In the genomic region with DNA sequence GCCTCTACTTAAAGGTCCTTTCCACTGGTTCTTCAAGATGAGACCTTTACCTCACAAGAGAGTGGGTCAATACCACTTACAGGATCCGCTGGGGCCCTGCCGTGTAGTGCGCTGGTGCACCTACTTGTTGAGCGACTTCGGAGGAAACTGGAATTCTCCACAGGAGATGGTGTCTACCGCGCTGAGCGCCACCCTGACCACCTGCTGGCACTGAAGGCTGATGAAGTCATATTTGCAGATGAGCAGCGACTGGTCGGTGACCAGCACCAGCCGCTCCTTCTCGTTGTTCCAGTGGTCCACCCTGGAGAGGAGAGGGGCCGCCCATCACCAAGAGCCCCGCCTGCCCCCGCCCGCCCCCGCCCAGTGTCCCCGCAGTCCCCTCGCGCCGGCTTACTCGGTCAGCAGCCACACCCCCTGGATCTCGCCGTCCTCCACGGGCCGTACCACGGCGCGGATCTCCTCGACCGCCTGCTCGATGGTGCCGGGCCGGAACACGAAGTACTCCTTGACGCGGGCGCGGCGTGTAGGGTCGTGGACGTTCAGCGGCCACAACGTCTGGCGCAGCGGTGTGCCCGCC, we compare ENCODE assay signal across 8 mouse cellular contexts. TPM values are rescaled to one million over a fixed set of nuclear protein-coding genes. Genes with fewer than 3 reads are reported as not detected.
DNase-seq lines count a peak whose midpoint lies in the region; ATAC-seq and TF ChIP-seq lines count a peak whose summit lies in the region.

No protein-coding gene starts in this region.

- no peaks in the 10 kb centered on the region for H3K79me3 ChIP-seq in C2C12 (ENCODE audit: low read depth)

- peak overlapping the region; percentile 52 for H3K27ac ChIP-seq in hindbrain, embryonic 12.5 days
- peak overlapping the region; percentile 99 for H3K27ac ChIP-seq in liver, embryonic 12.5 days
- H3K27ac ChIP-seq in olfactory bulb, adult 2 months (ENCODE audit: insufficient read depth, low read depth, low read length): peak overlapping the region; percentile 61; the same call in 1 of the 2 replicates

- 2% methylated on average over 28 of the region's 47 CpGs for WGBS in hindbrain, embryonic 12.5 days
- 2% methylated on average over 35 of the region's 47 CpGs for WGBS in liver, embryonic 12.5 days (ENCODE audit: insufficient replicate concordance)
- WGBS in olfactory bulb, adult 2 months: 2% methylated on average over 47 of the region's 47 CpGs

- no peak for TF ChIP-seq CTCF in C2C12 (IDR thresholded peaks at IDR 0.05; ENCODE audit: control insufficient read depth, insufficient read depth, insufficient read length)
- no peak for TF ChIP-seq CTCF in olfactory bulb, adult 2 months (IDR thresholded peaks at IDR 0.05; ENCODE audit: insufficient read depth, low read depth, low read length)

- no peak for DNase-seq in frontal cortex, adult 2 months (ENCODE audit: extremely low spot score in 1 of 2, low spot score in 1 of 2)
- peak; percentile 70 for DNase-seq in cerebellum, adult 9-10 months
- no peak for DNase-seq in urinary bladder, adult 2 months (ENCODE audit: low spot score)

- peak overlapping the region; percentile 84 for H3K4me2 ChIP-seq in hindbrain, embryonic 12.5 days (replicated peaks)
- H3K4me2 ChIP-seq in liver, embryonic 12.5 days: peak overlapping the region; percentile 87

- no peaks in the 10 kb centered on the region for H3K27me3 ChIP-seq in C2C12 (ENCODE audit: control insufficient read depth, insufficient read depth, insufficient read length)
- H3K27me3 ChIP-seq in hindbrain, embryonic 12.5 days: no peaks in the 10 kb centered on the region
- no peaks in the 10 kb centered on the region for H3K27me3 ChIP-seq in liver, embryonic 12.5 days (replicated peaks)

- H3K36me3 ChIP-seq in C2C12 (ENCODE audit: control insufficient read depth, insufficient read depth): peaks cover 21% of the 10 kb centered on the region
- peaks cover 38% of the 10 kb centered on the region for H3K36me3 ChIP-seq in hindbrain, embryonic 12.5 days
- H3K36me3 ChIP-seq in liver, embryonic 12.5 days: peaks cover 40% of the 10 kb centered on the region

- no peaks in the 10 kb centered on the region for H3K9me3 ChIP-seq in hindbrain, embryonic 12.5 days (replicated peaks)
- no peaks in the 10 kb centered on the region for H3K9me3 ChIP-seq in liver, embryonic 12.5 days (replicated peaks)

- peak overlapping the region; percentile 70 for H3ac ChIP-seq in C2C12 (ENCODE audit: control insufficient read depth, insufficient read length, low read depth)

- no peak for TF ChIP-seq POLR2A in olfactory bulb, adult 2 months (IDR thresholded peaks at IDR 0.05; ENCODE audit: insufficient read depth, low read depth, low read length)

- peak overlapping the region; percentile 63 for H3K4me3 ChIP-seq in C2C12 (ENCODE audit: insufficient read depth, poor library complexity, severe bottlenecking)
- H3K4me3 ChIP-seq in hindbrain, embryonic 12.5 days: peak overlapping the region; percentile 93
- peak overlapping the region; percentile 95 for H3K4me3 ChIP-seq in liver, embryonic 12.5 days
- peak overlapping the region; percentile 89 for H3K4me3 ChIP-seq in olfactory bulb, adult 2 months (ENCODE audit: insufficient read depth, low read depth, low read length)

- H3K4me1 ChIP-seq in hindbrain, embryonic 12.5 days: peaks cover 26% of the 10 kb centered on the region
- peaks cover 54% of the 10 kb centered on the region for H3K4me1 ChIP-seq in liver, embryonic 12.5 days
- H3K4me1 ChIP-seq in olfactory bulb, adult 2 months (ENCODE audit: control insufficient read depth, insufficient read depth, low read length): peaks cover 13% of the 10 kb centered on the region

- 0 out of 2 replicates have a peak, but pooled peaks have one; percentile 6 for ATAC-seq in frontal cortex, adult (ENCODE audit: low TSS enrichment)
- peak; percentile 59 for ATAC-seq in hindbrain, embryonic 12.5 days (ENCODE audit: low FRiP score)
- peak; percentile 42 for ATAC-seq in liver, embryonic 12.5 days

- H3K79me2 ChIP-seq in C2C12 (ENCODE audit: control insufficient read depth, insufficient read depth): no peaks in the 10 kb centered on the region

- peak overlapping the region; percentile 91 for H3K9ac ChIP-seq in hindbrain, embryonic 12.5 days
- peak overlapping the region; percentile 95 for H3K9ac ChIP-seq in liver, embryonic 12.5 days

TF ChIP-seq in C2C12, 6 proteins besides CTCF, POLR2A, EP300 and RAD21:
- no peak for TF ChIP-seq USF1 (IDR thresholded peaks at IDR 0.05; ENCODE audit: low read depth)
- TF ChIP-seq MYOD1 (IDR thresholded peaks at IDR 0.05; ENCODE audit: control insufficient read depth, insufficient read length, low read depth): no peak
- TF ChIP-seq MYOG (IDR thresholded peaks at IDR 0.05; ENCODE audit: control insufficient read depth, extremely low read depth, insufficient read length): no peak
- no peak for TF ChIP-seq FOSL1 (IDR thresholded peaks at IDR 0.05; ENCODE audit: insufficient read depth, low read length, poor library complexity, severe bottlenecking)
- TF ChIP-seq CEBPB (IDR thresholded peaks at IDR 0.05; ENCODE audit: low read depth): no peak
- no peak for TF ChIP-seq MAX (IDR thresholded peaks at IDR 0.05)

RNA-seq across cellular contexts. Expression of a gene that starts 0.4 kb away (rescaled TPM):
- polyA plus RNA-seq in frontal cortex, adult 2 months (2012; rRNA removed): 200 and 202 TPM in 2 replicates
- polyA plus RNA-seq in C2C12 (2012; fragmentation: generic; extraction: Trizol): 57.3 TPM
- 154 and 159 TPM in 2 replicates for polyA plus RNA-seq in hindbrain, embryonic 12.5 days (2016; fragmentation: Nextera tagmentation; extraction: Ambion mirVana)
- polyA plus RNA-seq in liver, embryonic 12.5 days (2016; fragmentation: Nextera tagmentation; extraction: Ambion mirVana): 162 and 167 TPM in 2 replicates
- polyA plus RNA-seq in olfactory bulb, adult 2 months (2012; ENCODE audit: insufficient read depth, insufficient read length, low replicate concordance, missing spikeins): not detected in 2 replicates
- 164 and 166 TPM in 2 replicates for polyA plus RNA-seq in urinary bladder, adult 2 months (2012; rRNA removed)

RNA-seq across cellular contexts. Expression of a gene that starts 10.5 kb away (rescaled TPM):
- polyA plus RNA-seq in frontal cortex, adult 2 months (2012; rRNA removed): 3.0 and 5.4 TPM in 2 replicates
- polyA plus RNA-seq in C2C12 (2012; fragmentation: generic; extraction: Trizol): 0.08 TPM
- polyA plus RNA-seq in hindbrain, embryonic 12.5 days (2016; fragmentation: Nextera tagmentation; extraction: Ambion mirVana): 38.6 and 43.7 TPM in 2 replicates
- 3.8 and 4.3 TPM in 2 replicates for polyA plus RNA-seq in liver, embryonic 12.5 days (2016; fragmentation: Nextera tagmentation; extraction: Ambion mirVana)
- polyA plus RNA-seq in olfactory bulb, adult 2 months (2012; ENCODE audit: insufficient read depth, insufficient read length, low replicate concordance, missing spikeins): not detected in 2 replicates
- polyA plus RNA-seq in urinary bladder, adult 2 months (2012; rRNA removed): 7.6 and 11.1 TPM in 2 replicates

RNA-seq across cellular contexts. Expression of a gene that starts 17.9 kb away (rescaled TPM):
- polyA plus RNA-seq in frontal cortex, adult 2 months (2012; rRNA removed): 30.6 and 31.7 TPM in 2 replicates
- polyA plus RNA-seq in C2C12 (2012; fragmentation: generic; extraction: Trizol): 21.7 TPM
- polyA plus RNA-seq in hindbrain, embryonic 12.5 days (2016; fragmentation: Nextera tagmentation; extraction: Ambion mirVana): 41.9 and 42.9 TPM in 2 replicates
- polyA plus RNA-seq in liver, embryonic 12.5 days (2016; fragmentation: Nextera tagmentation; extraction: Ambion mirVana): 29.5 and 31.4 TPM in 2 replicates
- polyA plus RNA-seq in olfactory bulb, adult 2 months (2012; ENCODE audit: insufficient read depth, insufficient read length, low replicate concordance, missing spikeins): not detected in 2 replicates
- 12.1 and 13.2 TPM in 2 replicates for polyA plus RNA-seq in urinary bladder, adult 2 months (2012; rRNA removed)

RNA-seq across cellular contexts. Expression of a gene that starts 20.0 kb away (rescaled TPM):
- polyA plus RNA-seq in frontal cortex, adult 2 months (2012; rRNA removed): 0.84 and 1.3 TPM in 2 replicates
- polyA plus RNA-seq in C2C12 (2012; fragmentation: generic; extraction: Trizol): 0.01 TPM
- 1.7 and 2.4 TPM in 2 replicates for polyA plus RNA-seq in hindbrain, embryonic 12.5 days (2016; fragmentation: Nextera tagmentation; extraction: Ambion mirVana)
- polyA plus RNA-seq in liver, embryonic 12.5 days (2016; fragmentation: Nextera tagmentation; extraction: Ambion mirVana): 0.04 and 0.17 TPM in 2 replicates
- polyA plus RNA-seq in olfactory bulb, adult 2 months (2012; ENCODE audit: insufficient read depth, insufficient read length, low replicate concordance, missing spikeins): not detected in 2 replicates
- polyA plus RNA-seq in urinary bladder, adult 2 months (2012; rRNA removed): 0.03 TPM in 1 of 2 replicates, not detected in the other

Comparison
In these comparisons a context has a peak if more than half of its experiments do, and no peak if none do; other contexts are left out.
1. ATAC-seq: peak in every context shown above with its lines; median percentile 59 in hindbrain, embryonic 12.5 days; 42 in liver, embryonic 12.5 days; 6 in frontal cortex, adult.
2. RNA of a gene that starts 17.9 kb away (polyA plus RNA-seq): 41.9 to 42.9 TPM in hindbrain, embryonic 12.5 days, 30.6 to 31.7 TPM in frontal cortex, adult 2 months, 29.5 to 31.4 TPM in liver, embryonic 12.5 days, 21.7 TPM in C2C12 (single experiment) and 12.1 to 13.2 TPM in urinary bladder, adult 2 months; not detected in olfactory bulb, adult 2 months; every median in the first group is over 10 times any median in the second.
3. Peak in every context shown above with its lines, with median percentiles within 50 percentile points of each other: H3K4me3 ChIP-seq and H3K27ac ChIP-seq.